Mouse (Mus musculus) right cerebral cortex, adult 2 months (tissue): ENCODE measurements around the gene 4930579G24Rik.

Experiments used
- DNase-seq, 2 experiments: peaks; one replicate each; pipeline ENCODE4 v3.0.0; 2021 to 2022; ENCODE audit warnings: low spot score in 2 of 2

The 4930579G24Rik gene

GRCm38 (mm10) chr3:79628561-79629415 is at the start of gene 4930579G24Rik:
Gene 4930579G24Rik, plus strand, starts transcription at chr3:79629079.
- peak; percentile 95 to 97 for DNase-seq

GRCm38 (mm10) chr3:79579891-79580575 is 48.8 kb upstream of the 4930579G24Rik start:
- no peak for DNase-seq

GRCm38 (mm10) chr3:79586804-79587203 is 42.1 kb upstream of the 4930579G24Rik start:
- DNase-seq: peak; percentile 94 to 97

- no peak for DNase-seq
These were observed 39.2 kb upstream of the 4930579G24Rik start for GRCm38 (mm10) chr3:79589671-79590070.

GRCm38 (mm10) chr3:79590863-79591792 is 37.8 kb upstream of the 4930579G24Rik start, which contains the start of gene Ppid:
Gene Ppid, plus strand, starts transcription at chr3:79591342.
- peak; percentile 77 to 80 for DNase-seq

GRCm38 (mm10) chr3:79591793-79592471 is 36.9 kb upstream of the 4930579G24Rik start:
- DNase-seq: peak in 1 of 2 experiments; percentile 14

GRCm38 (mm10) chr3:79595468-79595867 is 33.4 kb upstream of the 4930579G24Rik start:
- DNase-seq: no peak

GRCm38 (mm10) chr3:79609886-79610285 is 19.0 kb upstream of the 4930579G24Rik start:
- no peak for DNase-seq

GRCm38 (mm10) chr3:79627484-79628181 is 1.2 kb upstream of the 4930579G24Rik start:
- no peak for DNase-seq

- no peak for DNase-seq
These were observed 708 bp upstream of the 4930579G24Rik start for GRCm38 (mm10) chr3:79628182-79628560.

- peak in 1 of 2 experiments; percentile 27 for DNase-seq
These were observed 494 bp downstream of the 4930579G24Rik start, which contains the start of gene Etfdh for GRCm38 (mm10) chr3:79629416-79629730. Gene Etfdh, minus strand, starts transcription at chr3:79629500.

GRCm38 (mm10) chr3:79652129-79652528 is 23.2 kb downstream of the 4930579G24Rik start:
- DNase-seq: no peak

- DNase-seq: no peak
These were observed 27.8 kb downstream of the 4930579G24Rik start for GRCm38 (mm10) chr3:79656682-79657081.

GRCm38 (mm10) chr3:79664787-79665408 is 36.0 kb downstream of the 4930579G24Rik start:
- DNase-seq: peak; percentile 55 to 70

- no peak for DNase-seq
These were observed 41.7 kb downstream of the 4930579G24Rik start for GRCm38 (mm10) chr3:79670556-79670955.

- DNase-seq: no peak
These were observed 43.3 kb downstream of the 4930579G24Rik start for GRCm38 (mm10) chr3:79672188-79672587.

GRCm38 (mm10) chr3:79673082-79673481 is 44.2 kb downstream of the 4930579G24Rik start:
- peak; percentile 67 to 84 for DNase-seq

GRCm38 (mm10) chr3:79674641-79675040 is 45.8 kb downstream of the 4930579G24Rik start:
- no peak for DNase-seq

- no peak for DNase-seq
These were observed 47.5 kb downstream of the 4930579G24Rik start for GRCm38 (mm10) chr3:79676411-79676810.
